Mouse (Mus musculus): ENCODE results near the gene Stac2. TPM values are rescaled to one million over a fixed set of nuclear protein-coding genes. Genes with fewer than 3 reads are reported as not detected.

The Stac2 gene
- total RNA-seq, 1 experiment from 2014 or later: 7.8 TPM

GRCm38 (mm10) chr11:98052129-98052988 is 903 bp downstream of the Stac2 start:
- peak; percentile 69 for ATAC-seq (ENCODE audit: extremely low read depth, insufficient number of reproducible peaks, low FRiP score, poor library complexity, severe bottlenecking)

- no peak for ATAC-seq (ENCODE audit: extremely low read depth, insufficient number of reproducible peaks, low FRiP score, poor library complexity, severe bottlenecking)
These were observed 1.6 kb downstream of the Stac2 start for GRCm38 (mm10) chr11:98051611-98052128.

- ATAC-seq (ENCODE audit: extremely low read depth, insufficient number of reproducible peaks, low FRiP score, poor library complexity, severe bottlenecking): no peak
These were observed 2.3 kb downstream of the Stac2 start for GRCm38 (mm10) chr11:98050940-98051339.

- ATAC-seq (ENCODE audit: extremely low read depth, insufficient number of reproducible peaks, low FRiP score, poor library complexity, severe bottlenecking): no peak
These were observed 2.8 kb downstream of the Stac2 start for GRCm38 (mm10) chr11:98050520-98050815.

- no peak for ATAC-seq (ENCODE audit: extremely low read depth, insufficient number of reproducible peaks, low FRiP score, poor library complexity, severe bottlenecking)
These were observed 3.4 kb downstream of the Stac2 start for GRCm38 (mm10) chr11:98049672-98050519.

- no peak for ATAC-seq (ENCODE audit: extremely low read depth, insufficient number of reproducible peaks, low FRiP score, poor library complexity, severe bottlenecking)
These were observed 5.5 kb downstream of the Stac2 start for GRCm38 (mm10) chr11:98047745-98048144.

GRCm38 (mm10) chr11:98046466-98046865 is 6.8 kb downstream of the Stac2 start:
- ATAC-seq (ENCODE audit: extremely low read depth, insufficient number of reproducible peaks, low FRiP score, poor library complexity, severe bottlenecking): no peak

GRCm38 (mm10) chr11:98045596-98045995 is 7.7 kb downstream of the Stac2 start:
- no peak for ATAC-seq (ENCODE audit: extremely low read depth, insufficient number of reproducible peaks, low FRiP score, poor library complexity, severe bottlenecking)

- ATAC-seq (ENCODE audit: extremely low read depth, insufficient number of reproducible peaks, low FRiP score, poor library complexity, severe bottlenecking): no peak
These were observed 9.2 kb downstream of the Stac2 start for GRCm38 (mm10) chr11:98044074-98044473.

GRCm38 (mm10) chr11:98042741-98043140 is 10.5 kb downstream of the Stac2 start:
- ATAC-seq (ENCODE audit: extremely low read depth, insufficient number of reproducible peaks, low FRiP score, poor library complexity, severe bottlenecking): no peak

GRCm38 (mm10) chr11:98040975-98041374 is 12.3 kb downstream of the Stac2 start:
- no peak for ATAC-seq (ENCODE audit: extremely low read depth, insufficient number of reproducible peaks, low FRiP score, poor library complexity, severe bottlenecking)

GRCm38 (mm10) chr11:98037871-98038270 is 15.4 kb downstream of the Stac2 start:
- no peak for ATAC-seq (ENCODE audit: extremely low read depth, insufficient number of reproducible peaks, low FRiP score, poor library complexity, severe bottlenecking)

GRCm38 (mm10) chr11:98035977-98036377 is 17.3 kb downstream of the Stac2 start:
- no peak for ATAC-seq (ENCODE audit: extremely low read depth, insufficient number of reproducible peaks, low FRiP score, poor library complexity, severe bottlenecking)

- no peak for ATAC-seq (ENCODE audit: extremely low read depth, insufficient number of reproducible peaks, low FRiP score, poor library complexity, severe bottlenecking)
These were observed 18.4 kb downstream of the Stac2 start for GRCm38 (mm10) chr11:98034840-98035239.

- no peak for ATAC-seq (ENCODE audit: extremely low read depth, insufficient number of reproducible peaks, low FRiP score, poor library complexity, severe bottlenecking)
These were observed 19.2 kb downstream of the Stac2 start for GRCm38 (mm10) chr11:98034061-98034460.

GRCm38 (mm10) chr11:98031443-98031770 is 21.9 kb downstream of the Stac2 start:
- no peak; the same call in 1 of the 2 replicates for ATAC-seq (ENCODE audit: extremely low read depth, insufficient number of reproducible peaks, low FRiP score, poor library complexity, severe bottlenecking)

- ATAC-seq (ENCODE audit: extremely low read depth, insufficient number of reproducible peaks, low FRiP score, poor library complexity, severe bottlenecking): no peak
These were observed 22.4 kb downstream of the Stac2 start for GRCm38 (mm10) chr11:98030701-98031442.

GRCm38 (mm10) chr11:98027785-98028184 is 25.5 kb downstream of the Stac2 start:
- ATAC-seq (ENCODE audit: extremely low read depth, insufficient number of reproducible peaks, low FRiP score, poor library complexity, severe bottlenecking): no peak

- ATAC-seq (ENCODE audit: extremely low read depth, insufficient number of reproducible peaks, low FRiP score, poor library complexity, severe bottlenecking): no peak
These were observed 26.0 kb downstream of the Stac2 start for GRCm38 (mm10) chr11:98027297-98027688.
